Comparison of ENCODE assay signal across 7 mouse cellular contexts in genomic region chr4:132463430-132464254, GRCm38 (mm10). TPM values are rescaled to one million over a fixed set of nuclear protein-coding genes. Genes with fewer than 3 reads are reported as not detected.
DNase-seq lines count a peak whose midpoint lies in the region; ATAC-seq lines count a peak whose summit lies in the region.

Gene Med18 (minus strand): TSS chr4:132463921.

- peaks cover 9% of the 10 kb centered on the region for H3K36me3 ChIP-seq in intestine, embryonic 15.5 days
- peaks cover 34% of the 10 kb centered on the region for H3K36me3 ChIP-seq in midbrain, embryonic 10.5 days

- WGBS in intestine, embryonic 15.5 days: under 1% methylated on average over 44 of the region's 44 CpGs
- WGBS in midbrain, embryonic 10.5 days: under 1% methylated on average over 44 of the region's 44 CpGs

- peak; percentile 92 for ATAC-seq in intestine, embryonic 15.5 days

- H3K27ac ChIP-seq in intestine, embryonic 15.5 days: peak within 1 kb of the TSS; percentile 24; the same call in 1 of the 2 replicates
- H3K27ac ChIP-seq in midbrain, embryonic 10.5 days (replicated peaks): peak within 1 kb of the TSS; percentile 87

- intact Hi-C loops in gastrocnemius, postnatal 36 days (cut with DNase I): no loop called here
- intact Hi-C loops in left cerebral cortex, postnatal 25 days (cut with DNase I): loop anchor here (1.0 to 2.0 kb wide), 2 partner anchors 43 to 46 kb away; no protein-coding TSS in a partner anchor

- H3K9me3 ChIP-seq in intestine, embryonic 15.5 days: no peaks in the 10 kb centered on the region
- H3K9me3 ChIP-seq in midbrain, embryonic 10.5 days (replicated peaks): no peaks in the 10 kb centered on the region

- no peaks in the 10 kb centered on the region for H3K27me3 ChIP-seq in intestine, embryonic 15.5 days (replicated peaks)
- no peaks in the 10 kb centered on the region for H3K27me3 ChIP-seq in midbrain, embryonic 10.5 days (ENCODE audit: low read depth, poor library complexity, severe bottlenecking)

- peak within 1 kb of the TSS; percentile 60 for H3K4me3 ChIP-seq in intestine, embryonic 15.5 days (replicated peaks)
- H3K4me3 ChIP-seq in midbrain, embryonic 10.5 days: peak within 1 kb of the TSS; percentile 90

- peak; percentile 89 to 90 for DNase-seq in adrenal gland, adult 18-20 months (ENCODE audit: low spot score in 2 of 2)
- peak; percentile 98 for DNase-seq in embryo, embryonic 11 days
- peak; percentile 84 to 88 for DNase-seq in gastrocnemius, postnatal 36 days
- peak; percentile 93 to 97 for DNase-seq in left cerebral cortex, postnatal 25 days (ENCODE audit: low spot score in 2 of 2)
- peak; percentile 94 for DNase-seq in midbrain, embryonic 10.5 days (ENCODE audit: low spot score)
- DNase-seq in right cerebral cortex, postnatal 4 days: peak; percentile 90

- peaks cover 10% of the 10 kb centered on the region for H3K4me1 ChIP-seq in intestine, embryonic 15.5 days (replicated peaks)
- H3K4me1 ChIP-seq in midbrain, embryonic 10.5 days: peaks cover 20% of the 10 kb centered on the region

- peak within 1 kb of the TSS; percentile 79 for H3K4me2 ChIP-seq in intestine, embryonic 15.5 days (replicated peaks)

- H3K9ac ChIP-seq in intestine, embryonic 15.5 days: peak within 1 kb of the TSS; percentile 67

RNA-seq across cellular contexts. Expression of gene Med18, which starts in this region (rescaled TPM):
- 1 to 10 TPM; 6.0 to 8.3 TPM for total RNA-seq in adrenal gland, adult 18-20 months (2021)
- total RNA-seq in gastrocnemius, postnatal 36 days (2021): 1 to 10 TPM; 2.5 to 3.5 TPM
- 18.9 and 21.3 TPM in 2 replicates for polyA plus RNA-seq in intestine, embryonic 15.5 days (2015; fragmentation: Nextera tagmentation; extraction: Ambion mirVana)
- 10 to 100 TPM in 1 of 2 experiments, 1 to 10 TPM in 1; 8.5 to 10.8 TPM for total RNA-seq in left cerebral cortex, postnatal 25 days (2021)
- polyA plus RNA-seq in midbrain, embryonic 10.5 days (2016; fragmentation: Nextera tagmentation; extraction: Ambion mirVana): 32.6 and 35.3 TPM in 2 replicates

Comparison
In these comparisons a context has a peak if more than half of its experiments do, and no peak if none do; other contexts are left out.
1. Peak in every context shown above with its lines: DNase-seq, ATAC-seq, H3K4me3 ChIP-seq and H3K27ac ChIP-seq.